Mouse (Mus musculus): ENCODE measurements around the gene Kif1a.
A peak's percentile ranks its signal among the peaks of the same experiment; 100 is the strongest.

Gene Kif1a

DNA sequence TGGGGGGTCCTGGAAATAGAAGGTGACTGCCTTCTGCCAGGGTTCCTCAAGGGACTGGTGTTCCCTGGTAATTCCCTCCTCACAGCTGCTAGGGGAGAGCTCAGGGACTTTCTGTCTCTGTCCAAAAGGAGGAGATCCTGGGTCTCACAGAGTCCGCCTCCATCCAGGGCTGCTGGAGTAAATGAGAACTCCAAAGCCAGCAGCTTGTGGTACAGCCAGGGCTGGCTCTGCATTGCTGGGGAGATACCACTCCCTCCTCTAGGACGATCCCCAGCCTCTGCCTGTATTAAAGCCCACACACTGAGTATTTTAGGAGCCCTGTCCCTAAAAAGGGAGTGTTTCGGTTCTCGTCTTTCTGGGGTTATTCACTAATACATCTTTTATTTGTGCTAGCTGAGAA, 81.1 kb downstream of the Kif1a start:
- no peak for DNase-seq (ENCODE audit: low spot score in 2 of 2)

DNA sequence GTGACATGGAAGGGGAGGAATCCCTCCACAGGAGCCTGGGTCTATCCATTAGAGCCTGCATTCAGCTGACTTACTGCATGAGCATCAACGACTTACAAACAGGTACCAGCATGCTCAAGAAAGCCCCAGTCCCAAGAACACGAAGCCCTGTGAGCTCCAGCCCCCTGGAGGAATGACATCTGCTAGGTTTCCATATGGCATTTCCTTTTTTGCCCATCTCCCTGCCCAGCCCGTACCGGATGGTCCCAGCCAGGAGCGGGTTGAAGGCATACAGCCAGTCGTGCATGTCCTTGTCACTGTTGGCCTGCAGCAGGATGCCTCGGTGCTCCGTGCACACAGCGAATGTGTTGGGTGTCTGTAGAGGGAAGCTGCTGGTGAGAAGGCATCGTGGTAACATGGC, 83.0 kb downstream of the Kif1a start:
- no peak for DNase-seq (ENCODE audit: low spot score in 2 of 2)

DNA sequence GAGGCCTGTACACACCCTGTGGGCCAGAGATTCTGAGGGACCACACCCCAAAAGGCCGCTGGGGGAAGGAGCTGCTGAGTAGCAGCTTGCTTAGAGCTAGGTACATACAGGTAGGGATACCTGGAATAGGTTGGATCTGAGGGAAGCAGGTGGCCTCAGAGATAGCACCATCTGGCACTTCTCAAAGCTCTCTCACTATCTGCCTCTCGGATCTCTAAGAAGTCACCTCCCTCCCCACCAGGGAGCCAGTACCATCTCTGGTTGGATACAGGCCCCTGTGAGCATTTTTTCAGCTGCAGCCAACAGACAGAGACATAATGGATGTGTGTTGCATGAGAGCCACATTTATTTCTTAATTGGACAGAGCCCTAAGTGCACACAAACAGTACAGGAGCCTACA, 86.6 kb downstream of the Kif1a start:
- no peak for DNase-seq (ENCODE audit: low spot score in 2 of 2)

DNA sequence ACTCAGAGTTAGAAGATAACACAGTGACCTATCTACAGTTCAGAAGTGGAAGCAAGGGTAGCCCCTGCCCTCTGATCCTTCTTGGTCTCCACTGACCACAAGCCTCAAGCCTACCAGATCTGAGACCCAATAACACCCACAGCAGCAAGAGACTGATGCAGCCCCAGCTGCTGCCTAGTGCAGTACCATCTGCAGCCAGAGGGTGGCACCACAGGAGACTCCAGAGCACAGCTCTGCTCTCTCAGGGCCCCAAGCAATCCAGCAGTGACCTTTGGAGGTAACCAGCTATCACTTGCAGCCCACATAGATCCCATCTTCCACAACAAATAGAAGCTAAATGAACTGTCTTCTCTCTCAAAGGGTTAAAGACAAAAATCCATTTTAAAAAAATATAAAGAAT, 87.3 kb downstream of the Kif1a start:
- DNase-seq (ENCODE audit: low spot score in 2 of 2), result peak; percentile 36 to 60

DNA sequence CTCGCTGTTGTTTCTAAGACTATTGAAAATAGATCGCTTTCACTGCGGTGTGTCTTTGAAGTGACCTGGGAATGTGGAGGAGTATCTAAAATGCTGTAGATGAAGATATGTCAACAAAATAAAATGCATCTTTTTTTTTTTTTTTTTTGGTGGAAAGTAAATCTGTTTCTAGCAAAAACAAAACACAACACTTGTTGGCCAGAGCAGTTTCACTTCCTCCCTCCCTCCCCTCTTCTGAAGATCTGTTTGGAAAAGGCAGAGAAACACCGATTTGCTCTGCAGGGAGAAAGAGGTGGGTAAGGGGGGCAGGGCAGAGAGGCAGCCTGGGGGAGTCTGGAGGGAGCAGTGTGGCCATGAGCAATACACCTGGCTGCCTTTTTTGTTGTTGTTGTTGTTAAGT, 88.4 kb downstream of the Kif1a start:
- DNase-seq (ENCODE audit: low spot score in 2 of 2), result no peak

DNA sequence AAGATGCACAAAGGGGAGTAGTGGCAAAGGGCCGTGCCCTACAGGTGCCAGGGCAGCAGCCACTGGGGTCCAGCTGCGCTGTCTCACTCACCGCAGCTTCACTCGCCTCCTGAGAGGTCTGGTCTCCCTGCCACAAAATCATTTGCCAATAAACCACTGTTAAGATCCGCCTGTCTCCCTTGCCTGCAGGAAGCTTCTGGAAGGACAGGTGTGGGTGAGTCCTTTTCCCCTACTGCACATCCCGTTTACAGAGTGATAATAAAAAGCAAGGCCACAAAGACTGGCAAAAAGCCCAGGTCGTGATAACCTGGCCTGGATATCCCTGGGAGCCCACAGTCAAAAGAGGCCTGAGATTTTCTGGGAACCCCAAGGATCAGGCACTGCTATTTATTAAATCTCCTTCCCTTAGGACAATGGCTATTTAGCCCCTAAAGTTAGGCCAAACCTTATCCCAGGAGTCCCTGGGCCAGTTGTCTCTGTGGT, 89.6 kb downstream of the Kif1a start:
- DNase-seq (ENCODE audit: low spot score in 2 of 2), result no peak

DNA sequence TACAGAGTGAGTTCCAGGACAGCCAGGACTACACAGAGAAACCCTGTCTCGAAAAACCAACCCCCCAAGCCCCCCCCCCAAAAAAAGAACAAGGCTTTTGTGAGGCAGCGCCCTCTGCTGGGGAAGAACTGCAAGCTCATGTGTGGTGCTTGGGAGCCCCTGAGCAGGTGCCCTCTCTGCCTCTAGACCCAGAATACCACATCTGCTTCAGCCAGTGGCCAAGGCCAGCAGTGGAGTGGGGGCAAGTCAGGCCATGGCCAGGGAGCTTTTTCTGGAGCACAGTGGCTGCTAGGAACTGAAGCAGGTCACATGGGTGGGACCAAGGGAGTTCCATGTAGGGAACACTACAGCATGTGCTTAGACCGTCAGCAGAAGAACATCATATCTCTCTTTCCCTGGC, 91.0 kb downstream of the Kif1a start:
- no peak for DNase-seq (ENCODE audit: low spot score in 2 of 2)

DNA sequence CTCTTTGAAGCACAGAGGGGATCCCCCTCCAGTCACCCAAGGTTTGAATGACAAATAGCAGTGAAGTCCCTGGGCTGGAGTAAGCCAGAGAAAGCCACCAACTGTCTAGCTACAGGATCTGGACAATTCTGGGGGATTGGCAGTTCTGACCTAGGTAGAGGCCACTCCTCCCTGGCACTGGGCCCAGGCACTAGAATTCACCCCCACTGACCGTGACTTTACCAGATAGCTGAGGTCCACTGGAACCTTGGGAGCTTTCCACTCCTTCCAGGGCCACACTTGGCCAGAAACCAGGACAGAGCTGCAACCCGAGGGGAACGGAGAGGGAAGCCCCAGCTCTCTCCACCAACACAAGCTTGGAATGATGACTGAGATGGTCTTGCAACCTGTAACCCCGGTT, 92.6 kb downstream of the Kif1a start:
- no peak for DNase-seq (ENCODE audit: low spot score in 2 of 2)

DNA sequence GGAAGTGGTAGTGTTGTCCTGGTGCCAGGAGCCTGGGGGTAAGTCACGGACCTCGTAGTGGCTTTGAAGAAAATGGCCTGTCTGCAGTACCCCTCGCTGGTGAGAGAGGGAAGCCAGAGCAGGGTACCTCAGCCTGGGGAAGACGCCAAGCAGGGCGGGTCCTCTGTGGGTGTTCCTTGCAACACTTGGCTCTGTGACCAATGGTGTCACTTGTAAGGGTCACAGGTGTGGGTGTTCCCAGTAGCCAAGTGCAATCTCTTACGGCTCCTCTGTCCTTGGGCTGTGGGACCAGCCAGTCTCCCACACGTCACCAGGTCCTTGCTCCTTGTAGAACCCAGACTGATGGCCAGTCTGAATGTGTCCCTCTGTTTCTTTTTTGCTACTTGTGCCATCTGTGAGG, 95.7 kb downstream of the Kif1a start, which contains the start of gene Aqp12:
Gene Aqp12 (plus strand): TSS at position 274 of the 400 bp plus-strand sequence.
- no peak for DNase-seq (ENCODE audit: low spot score in 2 of 2)

DNA sequence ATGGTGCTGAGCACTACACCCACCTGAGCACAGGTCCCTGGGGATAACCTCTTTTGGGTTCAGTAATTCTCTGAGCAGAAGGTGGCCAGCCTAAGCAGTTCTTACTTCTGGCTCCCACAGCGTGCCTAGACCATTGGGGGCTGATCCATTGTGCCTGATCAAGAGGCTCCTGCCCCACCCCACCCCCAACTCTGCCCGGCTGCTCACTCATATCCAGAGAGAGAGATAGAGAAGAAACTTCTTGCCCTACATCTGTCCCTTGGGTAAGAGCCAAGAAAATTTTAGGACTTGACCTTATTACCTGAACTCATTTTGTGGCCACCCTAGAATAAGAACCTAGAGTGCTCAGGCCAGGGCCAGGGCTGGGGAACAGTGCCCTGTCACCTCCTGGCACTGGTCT, 108.9 kb downstream of the Kif1a start:
- no peak for DNase-seq (ENCODE audit: low spot score in 2 of 2)

DNA sequence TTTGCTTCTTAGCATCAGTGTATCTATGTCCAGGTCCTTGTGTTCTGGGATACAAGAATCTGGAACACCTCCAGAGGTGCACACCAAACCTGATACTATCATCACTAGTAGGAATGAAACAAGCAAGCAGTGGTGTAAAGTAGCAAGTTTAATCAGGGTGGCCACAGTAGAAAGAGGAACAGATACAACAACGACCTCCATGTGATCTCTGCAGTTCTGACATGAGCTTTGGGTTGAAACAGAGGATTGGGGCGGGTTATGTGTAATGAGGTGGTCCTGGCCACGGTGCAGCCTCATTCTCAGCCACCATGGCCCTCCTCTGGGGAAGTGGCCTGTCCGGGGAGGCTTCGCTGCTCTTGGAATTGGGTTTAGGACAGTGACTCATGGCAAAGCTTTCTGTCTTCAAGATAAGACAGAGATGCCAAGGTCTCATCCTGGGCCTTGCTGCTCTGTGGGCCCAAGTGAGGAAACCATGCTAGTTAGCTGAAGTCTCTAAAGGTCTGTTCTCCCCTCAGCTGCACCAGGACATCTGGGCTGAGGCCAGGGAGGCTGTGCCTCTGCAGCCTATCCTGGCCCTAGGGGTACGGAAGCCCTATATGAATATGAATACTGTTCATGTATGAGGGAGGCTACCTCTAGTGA, 109.4 kb downstream of the Kif1a start:
- no peak for DNase-seq (ENCODE audit: low spot score in 2 of 2)

DNA sequence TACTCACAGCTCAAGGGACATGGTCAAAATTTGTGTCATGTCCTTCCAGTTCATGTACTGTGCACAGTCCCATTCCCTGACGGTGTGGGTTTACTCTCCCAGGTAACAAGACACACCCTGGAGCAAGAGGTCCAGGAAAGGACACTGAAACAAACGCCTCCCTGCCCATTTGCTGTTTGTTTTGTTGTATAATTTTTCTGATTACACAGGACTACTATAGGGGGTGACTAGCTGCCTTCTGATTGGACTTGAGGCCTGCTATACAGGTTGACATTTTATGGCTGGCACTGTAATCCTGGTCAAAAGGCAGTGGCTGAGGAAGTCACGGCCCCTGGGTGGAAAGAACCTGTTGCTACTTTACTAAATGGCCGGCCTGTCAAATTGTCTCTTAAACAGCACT, 111.9 kb downstream of the Kif1a start:
- DNase-seq (ENCODE audit: low spot score in 2 of 2), result no peak

DNA sequence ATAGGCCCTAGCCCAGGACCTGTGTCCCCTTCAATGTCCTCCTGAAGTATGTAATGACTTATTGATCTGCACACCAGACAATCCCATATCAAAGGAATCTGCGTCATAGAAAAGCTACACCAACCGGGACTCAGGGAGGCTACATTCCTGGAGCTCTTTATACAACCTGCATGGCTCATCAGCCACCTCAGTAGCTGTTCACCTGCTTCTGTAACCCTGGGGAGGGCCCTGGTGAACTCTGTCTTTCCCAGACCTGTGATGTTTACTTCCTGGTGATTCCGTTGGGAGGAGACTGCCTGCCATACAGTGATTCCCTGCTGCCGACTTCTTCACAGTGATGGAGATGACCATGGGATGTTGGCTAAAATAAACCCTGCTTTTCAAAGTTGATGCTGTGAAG, 112.9 kb downstream of the Kif1a start:
- DNase-seq (ENCODE audit: low spot score in 2 of 2), result peak in 1 of 2 experiments; percentile 4

DNA sequence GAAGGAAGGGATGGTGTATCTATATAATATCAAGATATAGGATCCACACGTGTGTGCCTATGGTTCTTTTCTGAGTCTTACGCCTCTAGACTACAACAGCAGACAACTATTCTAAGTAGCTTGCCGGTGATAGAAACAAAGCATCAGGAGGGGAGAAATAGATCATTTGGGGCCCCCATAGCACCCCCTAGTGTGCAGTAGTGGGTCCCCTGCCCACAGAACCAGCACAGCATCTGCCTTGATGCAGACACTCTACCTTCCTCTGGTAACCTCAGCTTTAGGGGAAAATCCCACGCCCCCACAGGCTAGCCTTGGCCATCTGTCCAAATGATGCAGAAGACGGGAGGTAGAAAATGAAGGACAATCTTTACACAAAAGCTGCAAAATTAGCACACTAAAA, 116.8 kb downstream of the Kif1a start:
- peak in 1 of 2 experiments; percentile 5 for DNase-seq (ENCODE audit: low spot score in 2 of 2)

DNA sequence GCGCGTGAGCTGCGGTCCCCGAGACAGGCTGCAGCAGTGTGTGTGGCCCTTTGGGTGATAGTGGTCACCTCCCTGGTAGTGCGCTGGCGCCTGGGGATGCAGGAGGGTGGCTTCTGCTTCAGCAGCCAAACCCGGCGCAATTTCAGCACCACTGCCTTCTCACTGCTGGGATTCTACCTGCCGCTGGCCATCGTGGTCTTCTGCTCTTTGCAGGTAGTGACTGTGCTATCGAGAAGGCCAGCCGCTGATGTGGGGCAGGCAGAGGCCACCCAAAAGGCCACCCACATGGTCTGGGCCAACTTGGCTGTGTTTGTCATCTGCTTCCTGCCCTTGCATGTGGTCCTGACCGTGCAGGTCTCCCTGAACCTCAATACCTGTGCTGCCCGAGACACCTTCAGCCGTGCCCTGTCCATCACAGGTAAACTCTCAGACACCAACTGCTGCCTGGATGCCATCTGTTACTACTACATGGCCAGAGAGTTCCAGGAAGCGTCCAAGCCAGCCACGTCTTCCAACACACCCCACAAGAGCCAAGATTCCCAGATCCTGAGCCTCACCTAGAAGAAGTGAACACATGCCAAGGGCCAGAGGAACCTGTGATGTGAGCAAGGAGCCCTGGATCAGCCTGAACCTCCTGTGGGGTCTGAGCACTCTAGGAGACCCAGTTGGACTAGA, 118.7 kb downstream of the Kif1a start:
- DNase-seq (ENCODE audit: low spot score in 2 of 2), result no peak

DNA sequence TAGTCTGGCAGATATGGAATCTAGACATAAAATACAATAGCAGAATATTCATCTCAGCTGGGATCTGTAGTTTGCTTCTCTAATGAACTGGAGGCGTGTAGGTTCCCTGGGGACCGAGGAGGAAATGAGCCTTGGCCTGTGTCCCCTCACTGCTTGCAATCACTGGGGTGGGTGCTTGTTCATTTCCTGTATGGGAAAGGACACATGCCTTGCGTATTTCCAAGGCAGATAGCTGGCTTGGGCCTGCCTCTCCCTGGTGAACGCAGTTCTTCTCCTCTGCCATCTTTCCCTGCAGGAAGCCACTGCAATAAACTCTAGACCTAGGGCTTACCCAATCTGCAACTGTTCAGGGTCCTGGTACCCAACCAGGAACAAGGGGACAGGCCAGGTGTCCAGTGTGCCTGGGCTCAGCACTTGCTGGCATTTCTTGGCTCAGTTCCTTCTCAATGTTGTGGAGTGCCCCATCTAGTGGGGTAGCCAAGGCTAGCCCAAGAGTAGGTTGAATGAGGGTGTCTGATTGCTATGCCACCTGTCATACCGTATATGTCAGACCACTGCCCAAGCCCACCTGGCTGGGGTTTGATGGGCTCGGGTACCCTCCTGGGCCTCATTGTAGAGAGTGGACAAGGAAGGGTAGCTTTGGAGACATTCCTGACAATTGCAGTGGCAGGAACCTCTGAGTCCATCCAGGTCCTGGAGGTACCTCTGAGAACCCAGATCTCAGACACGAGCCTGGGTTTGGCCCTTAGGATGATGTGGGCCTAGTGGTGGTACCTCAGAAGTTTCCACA, 120.5 kb downstream of the Kif1a start:
- no peak for DNase-seq (ENCODE audit: low spot score in 2 of 2)

DNA sequence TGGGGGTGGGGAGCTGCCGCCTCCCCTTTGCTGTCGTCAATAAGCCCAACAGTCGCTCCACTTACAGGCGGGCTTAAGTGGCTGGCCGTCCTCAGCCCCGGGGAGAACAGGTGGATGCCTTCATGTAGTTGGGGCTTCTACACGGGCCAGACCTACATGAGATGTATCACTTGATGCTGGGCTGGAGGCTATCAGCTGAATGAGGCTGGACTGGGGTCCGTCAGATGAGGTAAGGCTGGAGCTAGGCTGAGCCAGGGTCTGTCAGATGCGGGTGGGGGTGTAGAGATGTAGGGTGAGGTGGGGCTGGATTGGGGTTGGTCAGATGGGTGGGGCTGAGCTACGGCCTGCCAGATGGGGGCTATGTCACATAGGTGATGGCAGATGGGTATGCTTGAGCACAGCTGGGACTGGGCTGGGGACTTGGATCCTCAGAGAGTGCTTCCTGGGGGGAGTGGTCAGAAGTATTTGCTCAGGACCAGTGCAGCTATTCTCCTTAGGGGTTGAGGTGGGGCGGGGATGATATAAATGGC, 122.6 kb downstream of the Kif1a start:
- DNase-seq (ENCODE audit: low spot score in 2 of 2), result no peak

DNA sequence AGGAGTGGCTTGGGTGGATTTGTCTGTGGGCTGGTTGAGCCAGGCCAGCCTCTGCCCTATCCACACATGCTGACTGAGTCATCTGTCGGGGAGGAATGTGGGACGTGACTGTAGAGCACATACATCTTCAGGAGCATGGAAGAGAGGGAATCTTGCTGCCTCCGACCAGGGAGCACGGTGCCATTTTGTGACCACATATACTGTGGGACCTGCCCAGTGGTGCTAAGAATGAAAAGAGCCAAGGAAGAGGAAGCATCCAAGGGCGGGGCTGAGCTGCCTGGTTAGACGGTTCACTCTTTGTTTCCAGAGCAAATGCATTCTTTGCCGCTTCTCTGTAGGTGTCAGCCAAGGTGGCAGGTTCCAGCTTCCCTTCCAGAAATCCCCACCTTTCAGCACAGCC, 123.1 kb downstream of the Kif1a start:
- DNase-seq (ENCODE audit: low spot score in 2 of 2), result no peak

DNA sequence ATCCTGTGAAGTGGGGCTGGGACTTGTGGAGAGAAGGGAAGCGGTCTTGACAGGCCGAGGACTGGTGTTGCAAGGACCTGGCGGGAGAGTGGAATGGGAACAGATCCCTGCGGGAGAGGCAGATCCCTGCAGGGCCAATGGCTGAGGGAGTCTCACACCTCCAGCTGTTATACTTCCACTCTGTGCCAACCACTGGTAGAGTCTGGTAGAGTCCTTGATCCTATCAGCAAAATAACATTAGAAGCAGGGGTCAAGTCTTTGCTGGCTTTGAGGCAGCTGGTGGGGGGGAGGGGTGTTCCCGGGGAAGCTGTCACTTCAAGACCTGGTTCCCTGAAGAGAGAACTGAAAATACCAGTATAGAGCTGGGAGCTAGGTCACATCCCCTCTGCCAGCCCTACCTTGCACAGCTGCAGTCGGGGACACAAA, 125.6 kb downstream of the Kif1a start:
- no peak for DNase-seq (ENCODE audit: low spot score in 2 of 2)

DNA sequence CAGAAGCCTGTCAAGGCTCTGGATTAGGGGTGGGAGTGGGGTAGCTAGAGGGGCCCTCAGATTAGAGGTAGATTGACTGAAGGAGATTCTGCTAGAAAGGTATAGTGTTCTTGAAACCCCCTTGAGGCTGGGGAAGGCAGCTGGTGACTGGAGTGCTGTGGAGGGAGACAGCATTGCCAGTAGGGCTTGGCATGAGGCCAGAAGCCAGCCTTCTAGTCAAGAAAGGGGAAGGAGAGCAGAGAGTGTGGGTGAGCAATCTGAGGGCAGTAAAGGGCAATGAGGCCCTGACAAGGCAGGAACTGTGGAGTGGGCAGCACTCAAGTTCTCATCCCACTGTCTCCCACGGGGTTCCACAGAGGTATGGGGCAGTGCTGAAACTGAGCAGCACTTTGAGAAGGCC, 128.9 kb downstream of the Kif1a start:
- peak in 1 of 2 experiments; percentile 34 for DNase-seq (ENCODE audit: low spot score in 2 of 2)

DNA sequence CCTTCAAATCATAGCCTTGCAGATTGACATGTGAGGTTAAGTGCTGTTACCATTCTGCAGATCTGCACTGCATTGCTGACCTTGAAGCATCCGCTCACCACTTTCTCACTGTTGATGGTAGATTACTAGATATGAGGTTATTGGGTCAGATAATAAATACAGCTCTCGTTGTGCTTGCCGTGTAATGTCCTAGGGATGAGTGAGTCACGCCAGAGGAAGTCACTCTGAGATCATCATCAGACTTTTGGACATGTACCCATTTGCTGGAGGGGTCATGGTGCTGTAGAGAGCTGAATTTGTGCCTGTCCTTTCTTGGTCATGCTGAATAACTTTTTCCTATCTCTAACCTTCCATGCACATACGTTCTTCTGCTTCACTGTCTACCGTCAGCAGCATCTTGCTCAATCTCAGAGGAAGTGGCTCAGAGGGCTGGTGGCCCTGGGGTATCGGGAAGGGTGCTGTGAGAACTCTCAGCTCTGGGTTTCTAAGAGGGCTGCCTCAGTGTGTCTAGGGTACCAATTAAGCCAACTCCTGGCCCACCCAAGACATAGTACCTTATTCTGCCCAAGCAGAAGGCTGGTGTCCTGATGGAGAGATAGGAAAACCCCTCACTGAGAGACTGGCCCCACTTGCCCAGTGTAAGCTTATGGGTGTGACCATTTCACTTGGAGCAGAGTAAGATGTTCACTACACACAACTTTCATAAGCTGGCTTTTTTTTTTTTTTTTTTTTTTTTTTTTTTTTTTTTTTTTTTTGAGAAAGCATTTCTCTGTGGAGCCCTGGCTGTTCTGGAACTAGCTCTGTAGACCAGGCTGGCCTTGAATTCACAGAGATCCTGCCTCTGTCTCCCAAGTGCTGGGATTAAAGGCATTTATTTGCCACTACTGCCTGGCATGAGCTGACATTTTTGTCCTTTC, 129.6 kb downstream of the Kif1a start:
- no peak for DNase-seq (ENCODE audit: low spot score in 2 of 2)
